Mouse (Mus musculus): ENCODE results near the gene Pdap1. TPM values are rescaled to one million over a fixed set of nuclear protein-coding genes. Genes with fewer than 3 reads are reported as not detected.

The Pdap1 gene
- total and polyA plus RNA-seq, 3 experiments: 104 to 301 TPM; not detected in 1

- no peak for TF ChIP-seq ETS1 (IDR thresholded peaks at IDR 0.05; ENCODE audit: low read depth, low read length)
- no peak for TF ChIP-seq TAL1 (IDR thresholded peaks at IDR 0.05; ENCODE audit: low read length)
Observed at GRCm38 (mm10) chr5:145120921-145121320, 19.1 kb downstream of the Pdap1 start (continued).

GRCm38 (mm10) chr5:145119385-145119784 lies 20.7 kb downstream of the Pdap1 start:
- Histone ChIP-seq H3K4me3 (ENCODE audit: control insufficient read depth in 1 of 2, insufficient read depth in 1 of 2, low read depth in 2 of 2, low read length in 2 of 2) (no peak overlapping the region), H3K36me3 (ENCODE audit: control insufficient read depth in 1 of 2, insufficient read depth in 2 of 2, low read length in 2 of 2) (peaks cover 3 to 13% of the 10 kb centered on the region in 2 experiments), H3K4me1 (ENCODE audit: control insufficient read depth in 1 of 2, insufficient read depth in 2 of 2, low read length in 2 of 2) (peaks cover 4 to 14% of the 10 kb centered on the region in 2 experiments; a peak in 3 of 4 replicates), H3K79me2 (ENCODE audit: control insufficient read depth, insufficient read depth, low read length, poor library complexity) (peaks cover 55% of the 10 kb centered on the region), H3K9me3 (replicated peaks; ENCODE audit: insufficient read depth, low read length) (no peaks in the 10 kb centered on the region), H3K27ac (ENCODE audit: control insufficient read depth, low read depth, low read length) (no peak overlapping the region), H3K9ac (ENCODE audit: control insufficient read depth, low read depth, low read length, poor library complexity, severe bottlenecking) (no peak overlapping the region), H3K27me3 (ENCODE audit: control insufficient read depth in 1 of 2, insufficient read depth in 2 of 2, low read length in 2 of 2) (no peaks in the 10 kb centered on the region)
- TF ChIP-seq POLR2A (IDR thresholded peaks at IDR 0.05; ENCODE audit: control insufficient read depth in 1 of 2, insufficient read depth in 1 of 2, low read depth in 1 of 2, low read length in 2 of 2, poor library complexity in 1 of 2): no peak
- TF ChIP-seq ZKSCAN1 (IDR thresholded peaks at IDR 0.05; ENCODE audit: low read depth, low read length): no peak
- no peak for TF ChIP-seq ZC3H11A (IDR thresholded peaks at IDR 0.05; ENCODE audit: low read depth, low read length)
- no peak for TF ChIP-seq RAD21 (IDR thresholded peaks at IDR 0.05; ENCODE audit: low read depth, low read length)
- no peak for TF ChIP-seq NRF1 (IDR thresholded peaks at IDR 0.05; ENCODE audit: insufficient read depth, low read depth, low read length, poor library complexity, severe bottlenecking)
- TF ChIP-seq MEF2A (IDR thresholded peaks at IDR 0.05; ENCODE audit: extremely low read depth, insufficient replicate concordance, low read depth, low read length, poor library complexity, severe bottlenecking): no peak
- no peak for TF ChIP-seq BHLHE40 (IDR thresholded peaks at IDR 0.05; ENCODE audit: borderline replicate concordance, low read depth, low read length)
- TF ChIP-seq TBP (IDR thresholded peaks at IDR 0.05; ENCODE audit: low read depth, low read length): no peak
- TF ChIP-seq E2F4 (IDR thresholded peaks at IDR 0.05; ENCODE audit: borderline replicate concordance, low read depth, low read length): no peak
- peak; percentile 72 for TF ChIP-seq USF1 (IDR thresholded peaks at IDR 0.05; ENCODE audit: low read depth, low read length)
- TF ChIP-seq UBTF (IDR thresholded peaks at IDR 0.05; ENCODE audit: borderline replicate concordance, insufficient read depth, low read depth, low read length): no peak
- TF ChIP-seq MAFK (IDR thresholded peaks at IDR 0.05; ENCODE audit: borderline replicate concordance, low read depth, low read length): no peak
- TF ChIP-seq JUND (IDR thresholded peaks at IDR 0.05; ENCODE audit: low read depth, low read length): no peak
- no peak for TF ChIP-seq TAL1 (IDR thresholded peaks at IDR 0.05; ENCODE audit: low read length)
- TF ChIP-seq ZMIZ1 (IDR thresholded peaks at IDR 0.05; ENCODE audit: low read depth, low read length): no peak
- TF ChIP-seq CTCF (IDR thresholded peaks at IDR 0.05 in 2 of 3, conservative IDR thresholded peaks at IDR 0.05 in 1 of 3; ENCODE audit: control insufficient read depth in 1 of 3, insufficient read depth in 1 of 3, low read depth in 2 of 3, low read length in 3 of 3, poor library complexity in 1 of 3, severe bottlenecking in 1 of 3): peak; percentile 60 to 71 (median 61)
- no peak for TF ChIP-seq MXI1 (IDR thresholded peaks at IDR 0.05; ENCODE audit: low read depth, low read length)
- TF ChIP-seq KAT2A (conservative IDR thresholded peaks at IDR 0.05; ENCODE audit: low read depth, low read length): no peak
- TF ChIP-seq ZNF384 (IDR thresholded peaks at IDR 0.05; ENCODE audit: low read depth, low read length): no peak
- TF ChIP-seq POLR2AphosphoS5 (IDR thresholded peaks at IDR 0.05; ENCODE audit: borderline replicate concordance, low read depth, low read length): no peak
- no peak for TF ChIP-seq ETS1 (IDR thresholded peaks at IDR 0.05; ENCODE audit: low read depth, low read length)
- TF ChIP-seq GABPA (IDR thresholded peaks at IDR 0.05; ENCODE audit: low read depth, low read length): no peak
- no peak for TF ChIP-seq HCFC1 (IDR thresholded peaks at IDR 0.05; ENCODE audit: low read depth, low read length)
- TF ChIP-seq CHD1 (IDR thresholded peaks at IDR 0.05; ENCODE audit: low read depth, low read length): no peak
- no peak for TF ChIP-seq NELFE (IDR thresholded peaks at IDR 0.05; ENCODE audit: low read depth, low read length)
- no peak for TF ChIP-seq CHD2 (IDR thresholded peaks at IDR 0.05; ENCODE audit: low read length)
- TF ChIP-seq SMC3 (IDR thresholded peaks at IDR 0.05; ENCODE audit: low read depth, low read length): peak; percentile 34; the same call in 1 of the 2 replicates
- TF ChIP-seq MYC (IDR thresholded peaks at IDR 0.05; ENCODE audit: low read depth, low read length): 0 out of 2 replicates have a peak, but pooled peaks have one; percentile 53
- no peak for TF ChIP-seq MAZ (IDR thresholded peaks at IDR 0.05; ENCODE audit: low read depth, low read length)
- no peak for TF ChIP-seq ELF1 (IDR thresholded peaks at IDR 0.05; ENCODE audit: low read depth, low read length)
- 0 out of 2 replicates have a peak, but pooled peaks have one; percentile 34 for TF ChIP-seq MAX (IDR thresholded peaks at IDR 0.05; ENCODE audit: low read length)
- TF ChIP-seq USF2 (IDR thresholded peaks at IDR 0.05; ENCODE audit: borderline replicate concordance in 1 of 2, insufficient read depth in 1 of 2, low read depth in 1 of 2, low read length in 2 of 2): no peak
- no peak for TF ChIP-seq SIN3A (IDR thresholded peaks at IDR 0.05; ENCODE audit: low read length)
- peak; percentile 67 for DNase-seq (ENCODE audit: low read depth, low spot score)

Data from MEL (cell line).